Mouse (Mus musculus) intestine, embryonic 15.5 days (tissue): ENCODE data around the gene BC061237. TPM values are rescaled to one million over a fixed set of nuclear protein-coding genes. Genes with fewer than 3 reads are reported as not detected.
"Not testable (repeated sequence)": the region's sequence is repeated elsewhere in the genome, so short reads cannot be mapped to it uniquely, and the experiment has no call there.

Experiments
- ATAC-seq: fragments of 200-750 bp; cut with Nextera tagmentation; 2 replicates; pipeline ENCODE4 v1.8.0; 2017; ENCODE audit warnings: moderate TSS enrichment, moderate library complexity
- H3K27ac ChIP-seq: fragments of 300-500 bp; sonication (generic); 2 replicates; pipeline ENCODE4 v1.5.1; 2015; ENCODE audit warnings: mild to moderate bottlenecking, inconsistent platforms
- H3K27me3 ChIP-seq: fragments of 300-500 bp; sonication (generic); replicated peaks from 2 replicates; pipeline ENCODE4 v1.6.1; 2015; ENCODE audit warnings: inconsistent platforms
- H3K36me3 ChIP-seq: fragments of 300-500 bp; sonication (generic); 2 replicates; pipeline ENCODE4 v1.6.1; 2015; ENCODE audit warnings: inconsistent platforms
- H3K4me1 ChIP-seq: fragments of 300-500 bp; sonication (generic); replicated peaks from 2 replicates; pipeline ENCODE4 v1.6.1; 2015; ENCODE audit warnings: inconsistent platforms
- H3K4me2 ChIP-seq: fragments of 300-500 bp; sonication (generic); replicated peaks from 2 replicates; pipeline ENCODE4 v1.6.1; 2015; ENCODE audit warnings: mild to moderate bottlenecking, inconsistent platforms
- H3K4me3 ChIP-seq: fragments of 300-500 bp; sonication (generic); replicated peaks from 2 replicates; pipeline ENCODE4 v1.5.1; 2015; ENCODE audit warnings: inconsistent platforms
- H3K9ac ChIP-seq: fragments of 300-500 bp; sonication (generic); 2 replicates; pipeline ENCODE4 v1.6.1; 2015; ENCODE audit warnings: inconsistent platforms
- H3K9me3 ChIP-seq: fragments of 300-500 bp; sonication (generic); 2 replicates; pipeline ENCODE4 v1.6.1; 2016; ENCODE audit warnings: inconsistent platforms
- WGBS: fragments of 180-500 bp; shearing (Covaris S2); methylation state at CpG from one replicate; pipeline ENCODE4 v1.1.7; 2015; 5-methylcytosine and 5-hydroxymethylcytosine counted together
- polyA plus RNA-seq: library from polyadenylated mRNA; unstranded; fragments of >200 nt; fragmentation: Nextera tagmentation; extraction: Ambion mirVana; gene quantifications from 2 replicates; pipeline ENCODE4 v1.2.1, GENCODE M21; 2015

Gene BC061237
- polyA plus RNA-seq, result not detected in 2 replicates

DNA sequence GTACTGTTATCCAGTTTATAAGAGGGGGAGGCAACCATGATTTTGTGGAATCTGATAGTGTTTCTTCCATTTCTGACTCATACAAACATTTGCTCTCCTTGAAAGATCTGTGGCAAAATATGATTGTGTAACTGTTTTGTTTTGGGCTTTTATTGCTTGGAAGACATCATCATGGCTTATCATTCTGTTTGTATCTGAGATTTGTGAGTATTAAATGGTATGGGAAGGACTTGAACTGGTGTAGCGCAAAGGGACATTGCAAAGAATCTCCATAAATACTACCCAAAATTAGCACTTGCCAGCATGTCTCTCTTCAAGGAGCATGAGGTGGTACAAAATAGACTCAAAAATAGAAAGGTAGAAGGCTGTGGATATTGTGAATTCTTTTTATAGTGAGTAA lies at the start of gene BC061237:
BC061237 (plus strand) TSS at position 301 of the 400 bp plus-strand sequence.
- H3K36me3 ChIP-seq, H3K27ac ChIP-seq, H3K9me3 ChIP-seq, H3K27me3 ChIP-seq, H3K4me1 ChIP-seq, H3K9ac ChIP-seq, ATAC-seq, H3K4me3 ChIP-seq, H3K4me2 ChIP-seq: not testable (repeated sequence)
- WGBS, result 94% methylated on average over 1 of the region's 1 CpGs

DNA sequence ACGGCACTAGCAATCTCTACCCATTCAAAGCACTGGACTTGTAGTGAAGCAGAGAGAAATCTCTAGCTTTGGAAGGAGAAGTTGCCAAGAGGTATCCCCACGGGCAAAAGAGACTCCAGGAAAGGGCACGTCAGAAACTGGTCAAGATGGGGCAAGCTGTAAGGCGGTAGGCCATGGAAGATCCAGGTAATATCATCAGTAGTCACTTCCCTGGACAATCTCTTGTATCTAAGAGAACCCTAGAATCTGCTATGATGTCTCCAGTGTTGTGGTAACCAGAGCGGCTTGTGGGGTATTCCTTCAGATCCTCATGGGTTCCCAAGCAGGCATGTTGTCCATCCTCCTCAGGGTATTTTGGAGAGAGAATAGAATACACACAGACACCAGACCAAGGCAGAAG lies 25.7 kb downstream of the BC061237 start, which contains the start of gene Gm17093:
Gm17093 (plus strand) TSS at position 301 of the 400 bp plus-strand sequence.
- not testable (repeated sequence) for H3K4me1 ChIP-seq, H3K4me3 ChIP-seq, H3K27me3 ChIP-seq, H3K9me3 ChIP-seq, H3K27ac ChIP-seq, H3K4me2 ChIP-seq, H3K9ac ChIP-seq, ATAC-seq, H3K36me3 ChIP-seq
- 84% methylated on average over 5 of the region's 5 CpGs for WGBS

DNA sequence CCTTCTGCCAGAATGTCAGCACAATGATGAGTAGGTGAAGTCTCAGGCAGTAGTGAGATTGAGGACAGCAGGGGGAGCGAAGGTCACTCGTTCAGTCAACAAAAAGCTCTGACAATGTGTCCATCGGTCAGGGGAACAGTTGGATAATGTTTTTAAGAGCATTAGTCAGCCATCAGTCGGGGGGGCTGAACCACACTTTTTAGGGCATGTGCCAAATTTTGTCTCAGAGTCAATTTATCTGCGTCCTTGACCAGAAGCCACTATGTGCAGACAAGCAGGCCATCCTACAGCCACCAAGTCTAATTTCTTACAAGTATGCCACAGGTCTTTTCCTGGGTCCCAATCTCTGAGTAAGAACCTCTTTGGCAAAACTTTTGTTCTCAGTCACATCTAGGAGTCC lies 55.7 kb downstream of the BC061237 start:
- H3K4me1 ChIP-seq, H3K36me3 ChIP-seq, H3K27me3 ChIP-seq, H3K4me3 ChIP-seq, H3K4me2 ChIP-seq, ATAC-seq, H3K9ac ChIP-seq, H3K9me3 ChIP-seq, H3K27ac ChIP-seq: not testable (repeated sequence)
- 79% methylated on average over 5 of the region's 5 CpGs for WGBS

Other genes starting within 250 kb of the BC061237 start
- gene Gm8220, start 206.9 kb upstream of the BC061237 start, polyA plus RNA-seq, result not detected in 2 replicates
- gene Gm5930, start 153.9 kb upstream of the BC061237 start, polyA plus RNA-seq, result not detected in 2 replicates
- gene Gm8229, start 127.1 kb upstream of the BC061237 start, polyA plus RNA-seq, result not detected in 2 replicates
- not detected in 2 replicates for gene Gm3371, start 81.8 kb upstream of the BC061237 start, polyA plus RNA-seq
- not detected in 2 replicates for gene Gm8232, start 58.8 kb upstream of the BC061237 start, polyA plus RNA-seq
- not detected in 2 replicates for gene Gm17093, start 25.8 kb downstream of the BC061237 start, polyA plus RNA-seq
- not detected in 2 replicates for gene Gm8247, start 90.7 kb downstream of the BC061237 start, polyA plus RNA-seq
- gene Gm5624, start 135.5 kb downstream of the BC061237 start, polyA plus RNA-seq, result not detected in 2 replicates
- gene Gm8257, start 214.0 kb downstream of the BC061237 start, polyA plus RNA-seq, result not detected in 2 replicates